Mouse (Mus musculus) MEL (cell line): ENCODE results near the gene B3galt5. TPM values are rescaled to one million over a fixed set of nuclear protein-coding genes. Genes with fewer than 3 reads are reported as not detected.

Experiments
- DNase-seq: peaks from one replicate; pipeline ENCODE4 v3.0.0; 2011; ENCODE audit warnings: low read depth, low spot score
- H3K27ac ChIP-seq: 2 replicates; pipeline ENCODE4 v1.5.1; 2012; ENCODE audit warnings: low read depth, mild to moderate bottlenecking, control low read depth, low read length, moderate library complexity; ENCODE audit not compliant: control insufficient read depth
- H3K27me3 ChIP-seq, 2 experiments: fragments of 150-350 bp in 1 of 2; sonication (generic) in 1 of 2; 2 replicates each; pipeline ENCODE4 v1.6.1; 2012; ENCODE audit warnings: low read length in 2 of 2, mild to moderate bottlenecking in 2 of 2, improper control_type of control experiment in 1 of 2, moderate library complexity in 1 of 2; ENCODE audit not compliant: insufficient read depth in 2 of 2, control insufficient read depth in 1 of 2
- H3K36me3 ChIP-seq, 2 experiments: 2 replicates each; pipeline ENCODE4 v1.6.1; 2012 to 2014; ENCODE audit warnings: low read length in 2 of 2, improper control_type of control experiment in 1 of 2, inconsistent platforms in 1 of 2, mild to moderate bottlenecking in 1 of 2; ENCODE audit not compliant: insufficient read depth in 2 of 2, control insufficient read depth in 1 of 2
- H3K4me1 ChIP-seq, 2 experiments: fragments of 150-350 bp in 1 of 2; sonication (generic) in 1 of 2; 2 replicates each; pipeline ENCODE4 v1.6.1; 2012; ENCODE audit warnings: low read length in 2 of 2, improper control_type of control experiment in 1 of 2, mild to moderate bottlenecking in 1 of 2; ENCODE audit not compliant: insufficient read depth in 2 of 2, control insufficient read depth in 1 of 2
- H3K4me3 ChIP-seq, 2 experiments: fragments of 150-350 bp in 1 of 2; sonication (generic) in 1 of 2; 2 replicates each; pipeline ENCODE4 v1.5.1; 2012; ENCODE audit warnings: low read depth in 2 of 2, low read length in 2 of 2, mild to moderate bottlenecking in 2 of 2, moderate library complexity in 2 of 2, control low read depth in 1 of 2, improper control_type of control experiment in 1 of 2; ENCODE audit not compliant: control insufficient read depth in 1 of 2, insufficient read depth in 1 of 2
- H3K79me2 ChIP-seq: 2 replicates; pipeline ENCODE4 v1.6.1; 2012; ENCODE audit warnings: mild to moderate bottlenecking, low read length, moderate library complexity; ENCODE audit not compliant: control insufficient read depth, poor library complexity, insufficient read depth
- H3K9ac ChIP-seq: 2 replicates; pipeline ENCODE4 v1.6.1; 2012; ENCODE audit warnings: low read depth, mild to moderate bottlenecking, control low read depth, low read length, moderate library complexity; ENCODE audit not compliant: control insufficient read depth, poor library complexity, severe bottlenecking
- H3K9me3 ChIP-seq: fragments of 150-350 bp; sonication (generic); replicated peaks from 2 replicates; pipeline ENCODE4 v1.6.1; 2012; ENCODE audit warnings: mild to moderate bottlenecking, low read length, improper control_type of control experiment, moderate library complexity; ENCODE audit not compliant: insufficient read depth
- BHLHE40 ChIP-seq: IDR thresholded peaks from 2 replicates; pipeline ENCODE4 v1.6.1; 2012; ENCODE audit warnings: low read depth, mild to moderate bottlenecking, inconsistent platforms, low read length, improper control_type of control experiment, borderline replicate concordance
- CTCF ChIP-seq, 3 experiments: IDR thresholded peaks in 2 of 3; conservative IDR thresholded peaks in 1 of 3; 2 replicates each; pipeline ENCODE4 v1.5.1; 2011 to 2012; ENCODE audit warnings: low read length in 3 of 3, low read depth in 2 of 3, mild to moderate bottlenecking in 2 of 3, improper control_type of control experiment in 1 of 3, inconsistent platforms in 1 of 3, mixed read lengths in 1 of 3, moderate library complexity in 1 of 3; ENCODE audit not compliant: control insufficient read depth in 1 of 3, insufficient read depth in 1 of 3, poor library complexity in 1 of 3, severe bottlenecking in 1 of 3
- E2F4 ChIP-seq: IDR thresholded peaks from 2 replicates; pipeline ENCODE4 v1.6.1; 2011; ENCODE audit warnings: low read depth, low read length, improper control_type of control experiment, borderline replicate concordance
- ELF1 ChIP-seq: IDR thresholded peaks from 2 replicates; pipeline ENCODE4 v1.6.1; 2014; ENCODE audit warnings: low read depth, mild to moderate bottlenecking, inconsistent platforms, low read length, improper control_type of control experiment, moderate library complexity
- GABPA ChIP-seq: IDR thresholded peaks from 2 replicates; pipeline ENCODE4 v1.6.1; 2012; ENCODE audit warnings: low read depth, mild to moderate bottlenecking, inconsistent platforms, low read length, improper control_type of control experiment, moderate library complexity
- HCFC1 ChIP-seq: IDR thresholded peaks from 2 replicates; pipeline ENCODE4 v1.6.1; 2012; ENCODE audit warnings: low read depth, mild to moderate bottlenecking, inconsistent platforms, low read length, improper control_type of control experiment, moderate library complexity
- JUND ChIP-seq: IDR thresholded peaks from 2 replicates; pipeline ENCODE4 v1.6.1; 2011; ENCODE audit warnings: low read depth, mild to moderate bottlenecking, improper control_type of control experiment, low read length
- MXI1 ChIP-seq: IDR thresholded peaks from 2 replicates; pipeline ENCODE4 v1.6.1; 2011; ENCODE audit warnings: mild to moderate bottlenecking, low read depth, low read length, improper control_type of control experiment
- MYB ChIP-seq: IDR thresholded peaks from 2 replicates; pipeline ENCODE4 v1.6.1; 2011; ENCODE audit warnings: mild to moderate bottlenecking, low read depth, low read length, improper control_type of control experiment
- MYC ChIP-seq: IDR thresholded peaks from 2 replicates; pipeline ENCODE4 v1.6.1; 2011; ENCODE audit warnings: low read depth, mild to moderate bottlenecking, low read length, improper control_type of control experiment, moderate library complexity
- NELFE ChIP-seq: IDR thresholded peaks from 2 replicates; pipeline ENCODE4 v1.6.1; 2011; ENCODE audit warnings: low read depth, low read length, improper control_type of control experiment
- POLR2AphosphoS2 ChIP-seq: IDR thresholded peaks from 2 replicates; pipeline ENCODE4 v1.6.1; 2011; ENCODE audit warnings: low read length, improper control_type of control experiment
- POLR2AphosphoS5 ChIP-seq: IDR thresholded peaks from 2 replicates; pipeline ENCODE4 v1.6.1; 2012; ENCODE audit warnings: low read depth, borderline replicate concordance, mild to moderate bottlenecking, inconsistent platforms, low read length, moderate library complexity, mixed read lengths
- RAD21 ChIP-seq: IDR thresholded peaks from 2 replicates; pipeline ENCODE4 v1.6.1; 2011; ENCODE audit warnings: mild to moderate bottlenecking, low read depth, low read length, improper control_type of control experiment
- SMC3 ChIP-seq: IDR thresholded peaks from 2 replicates; pipeline ENCODE4 v1.6.1; 2011; ENCODE audit warnings: low read depth, low read length, improper control_type of control experiment
- TBP ChIP-seq: IDR thresholded peaks from 2 replicates; pipeline ENCODE4 v1.8.0; 2011; ENCODE audit warnings: low read depth, low read length, improper control_type of control experiment
- TCF12 ChIP-seq: IDR thresholded peaks from 2 replicates; pipeline ENCODE4 v1.6.1; 2014; ENCODE audit warnings: low read depth, mild to moderate bottlenecking, inconsistent platforms, low read length, improper control_type of control experiment, moderate library complexity
- USF2 ChIP-seq, 2 experiments: IDR thresholded peaks; 2 replicates each; pipeline ENCODE4 v1.6.1; 2011 to 2012; ENCODE audit warnings: improper control_type of control experiment in 2 of 2, low read length in 2 of 2, borderline replicate concordance in 1 of 2, inconsistent platforms in 1 of 2, low read depth in 1 of 2, mild to moderate bottlenecking in 1 of 2; ENCODE audit not compliant: insufficient read depth in 1 of 2
- ZC3H11A ChIP-seq: IDR thresholded peaks from 2 replicates; pipeline ENCODE4 v1.6.1; 2012; ENCODE audit warnings: low read depth, mild to moderate bottlenecking, inconsistent platforms, low read length, improper control_type of control experiment
- ZKSCAN1 ChIP-seq: IDR thresholded peaks from 2 replicates; pipeline ENCODE4 v1.6.1; 2012; ENCODE audit warnings: low read depth, mild to moderate bottlenecking, inconsistent platforms, low read length, improper control_type of control experiment, moderate library complexity
- ZMIZ1 ChIP-seq: IDR thresholded peaks from 2 replicates; pipeline ENCODE4 v1.6.1; 2012; ENCODE audit warnings: low read depth, mild to moderate bottlenecking, inconsistent platforms, low read length, improper control_type of control experiment, moderate library complexity
- ZNF384 ChIP-seq: IDR thresholded peaks from 2 replicates; pipeline ENCODE4 v1.6.1; 2012; ENCODE audit warnings: low read depth, mild to moderate bottlenecking, inconsistent platforms, low read length, improper control_type of control experiment
- polyA plus RNA-seq, 2 experiments: library from polyadenylated mRNA; stranded (reverse) in 1 of 2; unstranded in 1 of 2; fragments of >175 nt in 1 of 2; fragments of >200 nt in 1 of 2; gene quantifications; 2 replicates each; pipeline versions ENCODE4 v1.2.1 to v1.2.4; 2012; ENCODE audit warnings: low replicate concordance in 2 of 2, low read depth in 1 of 2; ENCODE audit not compliant: insufficient read length in 2 of 2, insufficient read depth in 1 of 2, missing spikeins in 1 of 2
- total RNA-seq: library from RNA; depleted of rRNA; stranded (reverse); fragments of 300-350 nt; gene quantifications from 2 replicates; pipeline ENCODE4 v1.2.3, GENCODE M21; 2012

The B3galt5 gene
- total and polyA plus RNA-seq, 3 experiments: not detected

- Histone ChIP-seq H3K27me3 (no peaks in the 10 kb centered on the region), H3K79me2 (no peaks in the 10 kb centered on the region), H3K9me3 (no peaks in the 10 kb centered on the region), H3K4me3 (no peak overlapping the region), H3K27ac (no peak overlapping the region), H3K4me1 (no peaks in the 10 kb centered on the region), H3K9ac (no peak overlapping the region), H3K36me3 (no peaks in the 10 kb centered on the region)
- no peak for TF ChIP-seq SMC3
- no peak for TF ChIP-seq MYC
- DNase-seq: no peak
Observed at GRCm38 (mm10) chr16:96278491-96279224, 43.1 kb downstream of the B3galt5 start.

- DNase-seq: no peak
- Histone ChIP-seq H3K79me2 (no peaks in the 10 kb centered on the region), H3K9me3 (no peaks in the 10 kb centered on the region), H3K9ac (no peak overlapping the region), H3K27me3 (no peaks in the 10 kb centered on the region), H3K27ac (no peak overlapping the region), H3K4me1 (no peaks in the 10 kb centered on the region)
- TF ChIP-seq MYB (no peak), JUND (no peak), ZMIZ1 (no peak), E2F4 (no peak), SMC3 (no peak), POLR2AphosphoS5 (no peak), ZC3H11A (no peak), RAD21 (no peak)
- TF ChIP-seq, all 39 proteins: peak for 0
- no peaks in the 10 kb centered on the region for H3K36me3 ChIP-seq
- no peak overlapping the region for H3K4me3 ChIP-seq
Observed at GRCm38 (mm10) chr16:96280719-96281605, 45.4 kb downstream of the B3galt5 start.

- Histone ChIP-seq H3K36me3 (no peaks in the 10 kb centered on the region), H3K9ac (no peak overlapping the region), H3K27me3 (no peaks in the 10 kb centered on the region), H3K4me3 (no peak overlapping the region), H3K79me2 (no peaks in the 10 kb centered on the region), H3K9me3 (no peaks in the 10 kb centered on the region), H3K27ac (no peak overlapping the region), H3K4me1 (no peaks in the 10 kb centered on the region)
- DNase-seq: no peak
- TF ChIP-seq CTCF (IDR thresholded peaks at IDR 0.05 in 2 of 3, conservative IDR thresholded peaks at IDR 0.05 in 1 of 3; ENCODE audit: control insufficient read depth in 1 of 3, insufficient read depth in 1 of 3, low read depth in 2 of 3, low read length in 3 of 3, poor library complexity in 1 of 3, severe bottlenecking in 1 of 3) (no peak), ZNF384 (no peak), TCF12 (no peak), MYC (no peak), POLR2AphosphoS2 (no peak), GABPA (no peak), MXI1 (no peak), RAD21 (no peak), ZMIZ1 (no peak), USF2 (IDR thresholded peaks at IDR 0.05; ENCODE audit: borderline replicate concordance in 1 of 2, insufficient read depth in 1 of 2, low read depth in 1 of 2, low read length in 2 of 2) (no peak), HCFC1 (no peak), ZKSCAN1 (no peak), ELF1 (no peak), BHLHE40 (no peak), TBP (no peak), NELFE (no peak)
Observed at GRCm38 (mm10) chr16:96282566-96282965, 47.0 kb downstream of the B3galt5 start.
